Mouse (Mus musculus): Measurements from ENCODE around the gene Slc44a5. TPM values are rescaled to one million over a fixed set of nuclear protein-coding genes. Genes with fewer than 3 reads are reported as not detected.
"Not testable (repeated sequence)": the region's sequence is repeated elsewhere in the genome, so short reads cannot be mapped to it uniquely, and the experiment has no call there.

The Slc44a5 gene
- total RNA-seq, 2 experiments from 2014 or later: 62.9 to 68.0 TPM

DNA sequence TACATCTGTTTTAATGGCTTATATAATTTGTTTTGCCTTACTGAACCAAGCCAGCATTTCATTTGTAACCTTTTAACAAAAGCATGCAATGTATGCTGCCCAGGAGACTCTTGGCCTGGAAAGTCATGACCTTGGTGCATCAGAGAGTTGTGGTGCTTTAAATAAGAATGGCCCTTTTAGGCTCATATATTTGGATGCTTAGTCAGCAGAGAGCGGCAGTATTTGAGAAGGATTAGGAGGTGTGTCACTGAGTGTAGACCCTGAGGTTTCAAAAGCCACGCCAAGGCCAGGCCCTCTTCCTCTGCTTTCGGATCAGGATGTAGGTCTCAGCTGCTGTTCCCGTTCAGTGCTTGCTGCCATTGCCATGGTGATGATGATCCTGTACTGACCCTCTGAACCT lies 3.8 kb upstream of the Slc44a5 start:
- DNase-seq: no peak

DNA sequence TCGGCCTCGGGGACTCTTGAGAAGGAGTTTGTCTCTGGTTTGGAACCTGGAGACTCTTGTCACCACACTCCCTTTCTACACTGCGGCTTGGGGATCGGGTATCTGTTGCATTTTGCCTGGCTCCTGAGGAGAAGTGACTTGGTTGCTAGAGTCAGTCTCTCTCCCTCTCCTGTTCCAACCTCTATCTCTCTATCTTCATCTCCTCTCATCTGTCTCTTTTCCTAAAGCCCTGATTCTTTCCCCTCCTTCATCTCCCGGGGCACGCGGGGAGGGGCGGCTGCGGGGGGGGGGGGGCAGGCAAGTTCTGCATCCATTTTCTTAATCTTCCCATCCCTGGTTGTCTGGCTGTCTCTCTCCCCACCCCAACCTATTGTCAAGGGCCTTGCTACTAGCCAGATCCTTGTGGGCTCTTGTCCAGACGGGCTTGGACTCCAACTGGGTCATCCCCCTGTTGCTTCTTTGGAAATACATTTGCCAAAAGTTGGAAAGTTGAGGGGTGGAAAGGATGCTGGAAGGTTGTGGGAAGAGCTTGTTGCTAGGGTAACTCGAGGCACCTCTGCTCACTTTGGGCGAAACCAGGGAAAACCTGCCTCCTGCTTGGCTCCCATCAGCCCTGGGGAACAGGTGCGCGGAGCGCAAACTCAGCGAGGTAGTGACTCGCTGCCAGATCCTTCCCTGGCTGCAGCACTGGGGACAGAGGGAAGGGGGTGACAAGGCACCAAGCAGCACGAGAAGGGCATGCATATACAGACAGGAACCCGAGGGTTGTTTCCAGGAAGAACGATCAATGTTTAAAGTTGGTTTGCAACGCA lies 919 bp downstream of the Slc44a5 start:
- peak; percentile 23 to 28 for DNase-seq

DNA sequence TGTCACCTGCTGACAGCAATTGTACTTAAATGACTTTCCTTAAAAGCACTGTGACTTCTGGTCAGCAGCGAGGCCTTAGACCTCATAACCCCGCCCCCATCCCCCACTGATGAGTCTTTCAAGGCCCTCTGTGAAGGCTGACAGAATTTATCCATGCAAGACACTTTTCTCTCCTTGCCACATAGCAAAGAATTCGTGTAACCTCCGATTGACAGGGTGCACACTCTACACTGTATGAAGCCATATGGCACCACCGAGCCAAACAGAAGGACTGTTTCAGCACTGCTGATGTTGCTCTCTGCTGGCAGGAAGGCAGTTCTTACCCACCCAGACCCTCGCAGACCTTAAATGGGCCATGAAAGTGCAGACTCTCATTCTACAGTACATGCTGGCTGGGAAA lies 1.8 kb downstream of the Slc44a5 start:
- peak; percentile 41 to 51 for DNase-seq

DNA sequence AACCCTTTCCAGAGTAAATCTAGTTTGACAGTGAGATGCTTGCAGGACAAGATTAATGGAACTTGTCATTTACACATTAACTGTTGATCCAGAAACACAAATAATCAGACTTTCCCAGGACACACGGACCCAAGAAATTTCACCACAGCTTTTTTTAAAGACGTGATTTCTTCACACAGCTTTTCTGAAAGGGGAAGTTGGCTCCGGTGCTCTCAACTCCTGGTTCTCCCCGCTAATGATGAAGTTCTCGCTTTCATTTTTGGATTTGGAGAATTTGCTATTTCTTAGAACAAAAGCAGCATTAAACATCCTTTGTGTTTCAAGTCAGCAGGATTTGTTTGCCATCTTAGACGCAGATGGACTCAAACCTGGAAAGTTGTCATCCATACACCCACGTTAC lies 2.6 kb downstream of the Slc44a5 start:
- no peak for DNase-seq

DNA sequence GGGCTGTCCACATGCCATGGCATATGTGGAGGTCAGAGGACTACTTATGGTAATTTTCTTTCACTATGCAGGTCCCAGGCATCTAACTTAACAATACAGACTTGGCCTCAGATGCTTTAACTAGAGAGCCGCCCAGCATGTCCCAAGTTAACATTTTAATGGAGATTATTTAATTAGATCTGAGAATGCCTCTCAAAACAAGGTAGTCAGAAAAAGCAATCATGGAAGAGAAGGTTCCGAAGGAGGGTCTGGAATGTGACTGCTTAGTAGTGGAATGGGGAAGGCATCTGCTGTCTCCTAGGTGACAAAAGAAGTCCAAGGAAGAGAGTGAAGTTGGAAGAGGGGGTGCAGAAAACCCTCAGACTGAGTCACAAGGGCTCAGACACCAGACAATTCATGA lies 7.4 kb downstream of the Slc44a5 start:
- no peak for DNase-seq

DNA sequence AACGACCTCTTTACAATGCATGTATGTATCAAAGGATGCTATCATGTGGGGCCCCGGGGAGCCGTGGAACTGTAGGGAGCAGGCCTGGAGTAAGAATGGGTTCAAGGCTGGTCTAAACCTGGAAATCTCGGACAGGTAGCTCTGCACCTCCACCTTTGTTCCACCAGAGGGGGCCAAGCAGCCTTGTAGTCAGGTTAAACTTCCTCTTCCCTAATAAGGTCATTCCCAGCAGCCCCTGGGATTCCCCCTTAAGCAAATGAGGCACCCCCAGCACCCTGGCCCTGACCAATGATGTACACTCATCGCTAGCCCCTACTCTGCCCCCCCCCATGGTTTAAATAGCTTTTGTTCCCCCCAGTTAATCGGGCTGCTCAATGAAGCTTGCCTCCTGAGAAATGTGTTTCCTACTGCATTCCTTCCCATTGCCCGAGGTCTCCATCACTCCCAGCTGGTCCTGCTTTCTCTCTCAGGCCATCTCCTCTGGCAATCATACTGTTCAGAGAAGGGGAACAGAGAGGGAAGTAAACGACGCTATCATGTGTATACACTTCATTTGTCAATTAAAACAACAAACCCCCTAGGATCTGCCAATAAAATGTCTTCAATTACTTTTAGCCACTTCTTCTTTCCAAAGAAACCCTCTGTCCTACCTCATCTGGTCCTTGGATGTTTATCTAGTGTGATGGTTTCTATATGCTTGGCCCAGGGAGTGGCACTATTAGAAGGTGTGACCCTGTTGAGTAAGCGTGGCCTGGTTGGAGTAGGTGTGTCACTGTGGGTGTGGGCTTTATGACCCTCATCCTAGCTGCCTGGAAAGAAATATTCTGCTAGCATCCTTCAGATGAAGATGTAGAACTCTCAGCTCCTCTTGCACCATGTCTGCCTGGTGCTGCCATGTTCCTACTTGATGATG lies 11.4 kb downstream of the Slc44a5 start:
- DNase-seq: no peak

DNA sequence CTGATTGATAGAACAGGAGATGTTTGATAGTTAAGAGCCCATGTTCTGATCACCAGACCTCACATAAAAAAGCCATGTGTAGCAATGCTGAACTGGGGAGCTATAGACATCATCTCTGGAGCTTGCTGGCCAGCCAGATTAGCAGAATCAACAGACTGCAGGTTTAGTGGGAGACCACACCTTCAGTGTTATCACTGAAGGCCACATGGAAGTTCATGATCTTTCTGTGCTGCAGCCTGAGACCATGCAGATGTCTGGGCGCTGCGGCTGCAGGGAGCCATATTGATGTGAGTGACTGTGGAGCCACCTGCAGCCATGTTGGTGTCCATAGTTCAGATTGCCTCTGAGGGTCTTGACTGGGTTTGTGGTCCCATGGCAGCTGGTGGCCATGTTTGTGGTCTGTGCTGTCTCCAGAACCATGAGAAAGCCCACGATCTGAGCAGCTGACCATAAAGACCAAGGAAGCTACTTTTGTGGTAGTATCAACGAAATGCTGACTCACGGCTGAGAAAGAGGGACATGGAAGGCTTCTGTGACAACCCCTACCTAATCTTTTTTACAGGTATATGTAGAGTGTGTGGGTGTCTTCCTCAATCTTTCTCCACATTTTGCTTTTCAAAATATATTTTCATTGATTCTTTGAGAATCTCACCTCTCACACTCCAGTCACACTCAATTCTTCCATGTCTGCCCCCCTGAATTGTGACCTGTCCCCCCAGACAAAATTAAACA lies 26.7 kb downstream of the Slc44a5 start:
- no peak for DNase-seq

DNA sequence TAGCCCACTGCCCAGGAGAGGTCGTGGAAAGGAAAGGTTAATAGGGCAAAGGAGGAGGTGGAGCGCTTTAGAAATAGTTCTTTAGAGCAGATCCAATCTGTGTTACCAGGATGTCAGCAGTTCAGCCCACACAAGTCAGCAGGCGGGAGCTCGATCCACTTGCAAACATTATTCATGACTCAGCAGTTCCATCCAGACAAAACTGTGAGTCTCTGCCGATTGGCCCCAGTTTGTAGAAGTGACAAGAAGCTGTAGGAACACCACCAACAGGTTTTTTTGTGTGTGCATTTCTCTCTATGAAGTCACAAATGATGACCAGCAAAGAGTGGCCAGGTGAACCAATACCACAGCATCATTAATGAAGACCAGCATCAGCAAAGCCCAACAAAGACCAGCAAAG lies 28.1 kb downstream of the Slc44a5 start:
- DNase-seq: no peak

DNA sequence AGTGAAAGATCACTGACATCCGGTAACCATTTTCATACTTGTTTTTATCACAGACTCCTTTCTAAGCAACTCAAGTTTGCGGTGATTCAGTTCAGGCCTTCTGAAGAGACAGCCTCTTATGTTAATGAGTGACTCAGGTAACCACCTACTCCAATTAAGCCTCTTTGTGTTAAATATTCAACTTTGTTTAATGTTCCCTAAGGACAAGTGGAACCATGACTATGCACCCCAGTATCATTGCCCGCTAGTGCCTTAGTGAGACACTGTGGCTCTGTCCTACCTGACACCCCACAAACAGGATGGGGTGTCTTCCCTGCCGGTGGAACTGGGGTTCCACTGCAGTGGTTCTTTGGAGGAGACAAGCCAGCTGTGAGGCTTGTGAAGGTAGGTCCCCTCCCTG lies 73.6 kb downstream of the Slc44a5 start:
- no peak for DNase-seq

DNA sequence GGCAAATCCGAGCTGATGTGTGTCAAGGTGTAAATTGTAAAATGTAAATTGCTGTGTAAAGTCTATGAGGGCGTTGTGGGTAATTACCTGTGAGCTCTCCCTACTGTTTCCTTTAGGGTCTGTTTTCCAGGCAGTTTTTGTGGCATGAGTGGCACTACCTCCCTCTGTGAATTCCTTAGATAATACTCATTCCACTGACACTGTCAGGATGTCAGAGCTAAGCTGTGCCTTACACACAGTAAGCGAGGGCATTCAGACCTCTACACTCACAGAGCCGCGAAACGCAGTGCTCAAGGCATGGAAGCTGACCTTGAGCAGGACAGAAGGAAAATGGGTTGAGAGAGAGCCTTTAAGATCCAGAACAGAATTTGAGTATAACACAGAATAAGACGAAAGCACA lies 80.1 kb downstream of the Slc44a5 start:
- no peak for DNase-seq

DNA sequence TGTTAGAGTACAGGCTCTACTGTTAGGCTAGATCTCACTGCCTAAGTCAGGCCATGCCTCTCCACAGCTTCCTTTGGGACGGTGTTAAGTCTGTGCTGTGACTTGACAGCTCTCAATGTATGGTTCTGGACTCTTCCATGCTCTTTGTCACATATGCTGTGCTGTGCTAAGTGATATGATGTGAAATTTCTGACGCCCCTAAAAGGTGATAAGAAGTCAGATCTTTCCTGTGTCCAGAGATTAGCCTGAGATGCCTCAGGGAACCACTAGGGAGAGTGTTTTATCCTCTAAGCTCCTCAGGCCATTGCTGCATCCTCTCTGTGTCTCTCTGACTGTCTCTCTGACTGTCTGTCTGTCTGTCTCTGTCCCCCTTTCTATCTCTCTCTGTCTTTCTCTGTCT lies 84.2 kb downstream of the Slc44a5 start:
- DNase-seq: no peak

DNA sequence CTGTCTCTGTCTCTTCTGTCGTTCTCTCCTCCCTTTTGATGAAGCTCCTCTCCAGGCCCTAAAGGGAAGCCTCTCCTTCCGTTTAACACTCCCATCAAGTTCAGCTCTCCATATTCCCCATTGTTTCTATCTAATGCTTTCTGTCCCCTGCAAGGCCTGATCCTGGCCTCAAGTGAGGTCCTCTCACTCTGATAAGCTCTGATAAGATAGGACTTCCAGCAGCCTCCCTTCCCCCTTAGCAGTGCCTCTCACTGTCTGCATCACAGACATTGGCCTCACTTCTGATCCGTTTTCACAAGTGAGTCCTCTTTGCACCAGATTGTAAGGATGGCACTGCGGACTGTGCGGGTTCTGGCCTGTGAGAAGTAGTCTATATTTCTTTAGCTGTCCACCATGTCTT lies 85.0 kb downstream of the Slc44a5 start:
- DNase-seq: no peak

DNA sequence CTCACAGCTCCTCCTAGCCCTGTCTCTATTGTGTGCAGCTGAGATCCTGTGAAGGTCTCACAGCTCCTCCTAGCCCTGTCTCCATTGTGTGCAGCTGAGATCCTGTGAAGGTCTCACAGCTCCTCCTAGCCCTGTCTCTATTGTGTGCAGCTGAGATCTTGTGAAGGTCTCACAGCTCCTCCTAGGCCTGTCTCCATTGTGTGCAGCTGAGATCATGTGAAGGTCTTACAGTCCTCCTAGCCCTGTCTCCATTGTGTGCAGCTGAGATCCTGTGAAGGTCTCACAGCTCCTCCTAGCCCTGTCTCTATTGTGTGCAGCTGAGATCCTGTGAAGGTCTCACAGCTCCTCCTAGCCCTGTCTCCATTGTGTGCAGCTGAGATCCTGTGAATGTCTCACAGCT lies 98.8 kb downstream of the Slc44a5 start:
- DNase-seq: not testable (repeated sequence)

DNA sequence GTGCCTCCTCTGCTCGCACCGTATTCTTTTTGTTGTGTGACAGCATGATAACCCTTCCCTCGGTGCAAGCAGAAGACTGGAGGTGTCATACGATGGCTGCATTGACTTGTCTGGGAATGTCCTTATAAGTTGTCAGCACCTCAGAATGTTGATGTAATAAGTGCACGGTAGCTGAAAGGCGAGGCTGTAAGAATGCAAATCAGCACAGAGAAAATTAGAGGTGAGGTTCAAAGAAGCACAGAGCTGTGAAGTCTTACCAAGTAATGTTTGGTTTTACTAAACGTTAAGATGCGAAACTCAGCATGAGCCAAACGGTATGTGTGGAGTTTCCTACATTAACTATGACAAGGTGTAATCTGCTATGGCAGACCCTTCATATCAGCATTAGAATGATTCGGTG lies 102.5 kb downstream of the Slc44a5 start:
- no peak for DNase-seq

DNA sequence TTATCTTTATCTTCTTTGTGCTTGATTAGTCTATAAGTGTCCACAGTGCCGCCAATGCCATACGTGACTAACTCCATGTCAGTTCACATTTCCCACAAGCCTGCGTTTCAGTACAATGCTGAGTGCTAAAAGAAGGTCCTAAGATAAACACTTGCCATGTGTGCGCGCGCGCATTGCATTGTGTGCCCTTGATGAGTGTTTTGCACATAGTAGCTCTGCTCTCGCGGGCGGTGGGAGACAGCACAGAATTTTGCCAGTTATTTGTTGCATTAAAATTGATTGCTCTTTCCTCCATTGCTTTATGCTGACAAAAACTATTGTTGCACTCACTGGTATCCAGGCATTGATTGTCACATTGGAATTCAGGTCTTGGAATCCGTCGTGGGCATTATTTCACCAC lies 108.5 kb downstream of the Slc44a5 start:
- DNase-seq: no peak

DNA sequence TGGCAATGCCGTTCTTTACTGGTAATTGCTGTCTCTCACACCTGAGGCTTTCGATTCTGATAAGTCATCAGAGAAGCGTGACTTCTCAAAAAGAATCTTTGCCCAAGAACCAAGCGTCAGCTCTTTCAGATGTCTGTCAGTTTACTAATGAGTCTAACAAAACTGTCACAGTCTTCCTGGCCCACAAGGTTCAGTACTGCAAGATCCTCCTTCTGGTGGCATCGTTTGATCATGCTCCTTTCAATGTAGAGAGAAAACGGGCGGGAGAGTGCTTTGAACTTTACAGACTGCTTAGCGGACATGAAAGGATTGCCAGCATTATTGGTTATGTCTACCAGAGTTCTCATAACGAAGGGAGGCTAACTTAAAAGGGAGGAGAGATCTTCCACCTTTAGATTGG lies 109.0 kb downstream of the Slc44a5 start:
- DNase-seq: no peak

DNA sequence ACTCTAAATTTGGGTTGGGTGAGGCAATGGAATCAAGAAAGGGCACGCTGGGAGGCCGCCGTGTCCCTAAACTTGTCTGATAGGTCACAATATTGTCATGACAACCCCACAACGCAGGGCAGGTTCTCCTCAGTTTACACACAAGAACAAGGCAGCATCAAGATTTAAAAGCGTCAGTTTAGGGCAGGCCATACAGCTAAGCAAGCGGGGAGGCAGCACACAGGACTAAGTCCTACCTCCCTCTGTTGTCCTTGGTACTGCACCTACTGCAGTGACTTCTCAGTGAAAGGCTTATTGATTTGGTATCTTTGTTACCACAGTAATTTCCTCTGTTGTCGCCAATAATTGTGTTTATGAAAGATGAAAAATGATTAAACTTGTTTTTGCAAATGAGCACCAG lies 109.7 kb downstream of the Slc44a5 start:
- no peak for DNase-seq

DNA sequence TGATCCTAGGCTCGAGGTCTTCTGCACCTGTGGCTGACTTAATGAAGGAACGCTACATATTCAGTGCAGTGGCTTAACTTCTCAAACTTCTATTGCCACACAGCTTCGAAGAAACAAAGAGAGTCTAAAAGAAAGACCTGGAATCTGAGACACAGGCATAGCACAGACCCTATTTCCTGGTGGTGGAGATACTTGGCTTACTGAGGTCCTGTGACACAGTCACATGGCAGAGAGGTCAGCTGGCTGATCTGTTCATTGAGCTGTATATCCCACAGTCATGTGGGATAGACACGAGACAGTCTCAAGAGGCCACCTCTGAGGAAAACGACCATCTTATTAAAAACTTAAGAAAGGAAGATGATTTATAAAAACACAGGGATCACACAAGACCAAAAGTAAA lies 116.8 kb downstream of the Slc44a5 start:
- no peak for DNase-seq

DNA sequence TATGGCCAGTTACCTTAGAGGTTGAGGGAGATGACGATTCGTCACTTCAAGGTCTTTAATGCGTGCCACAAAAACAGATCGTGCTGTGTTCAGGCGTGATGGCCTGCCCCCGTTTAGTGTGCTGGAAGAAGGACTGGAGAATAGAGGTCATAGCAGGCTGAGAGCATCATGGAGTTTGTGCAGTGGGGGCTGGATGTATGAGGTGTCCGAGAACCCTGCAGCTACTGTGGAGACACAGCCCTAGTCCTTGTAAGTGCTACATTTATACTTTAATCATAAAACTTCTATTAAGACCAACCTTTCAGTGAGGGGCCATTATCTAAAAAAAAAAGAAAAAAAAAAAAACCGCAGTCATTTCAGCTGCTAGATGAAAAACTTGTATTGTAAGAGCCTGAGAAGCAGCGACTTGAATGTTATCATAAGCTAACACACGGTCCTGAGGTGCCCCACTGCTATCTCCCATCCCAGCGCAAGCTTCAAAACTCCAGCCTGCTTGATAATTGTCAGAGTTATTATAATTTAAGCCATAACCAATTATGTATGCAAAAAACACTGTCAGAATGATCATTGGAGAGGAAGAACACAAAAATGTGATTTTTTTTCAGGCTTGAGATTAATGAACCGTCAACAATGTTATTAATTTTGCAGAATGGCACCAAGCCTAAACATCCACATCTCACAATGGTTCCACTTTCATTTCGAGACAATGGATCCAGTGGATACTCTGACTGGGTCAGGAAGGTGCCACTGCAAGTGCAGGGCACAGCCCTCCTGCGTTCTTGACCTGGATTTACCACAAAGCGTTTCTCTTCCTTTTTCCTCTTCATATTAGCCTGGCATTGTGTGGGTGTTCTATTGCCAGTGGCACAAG lies 118.5 kb downstream of the Slc44a5 start:
- no peak for DNase-seq

DNA sequence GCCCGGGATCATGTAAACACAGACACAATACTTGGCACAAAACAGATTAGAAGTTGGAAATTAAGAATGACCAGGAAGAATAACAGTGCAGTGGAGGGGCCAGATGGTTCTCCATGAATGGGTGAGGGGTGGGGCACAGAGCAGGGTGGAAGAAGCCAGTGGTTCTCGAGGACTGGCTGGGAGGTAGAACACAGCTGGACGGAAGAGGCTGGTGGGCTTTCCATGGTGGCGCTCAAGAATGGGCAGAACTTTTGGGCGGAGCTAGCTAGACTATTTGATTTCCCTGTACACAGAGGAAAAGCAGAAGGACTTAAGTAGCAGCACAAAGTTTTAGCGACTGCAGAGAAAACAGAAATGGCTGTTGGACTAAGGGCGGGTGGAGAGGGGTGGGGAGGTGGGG lies 119.2 kb downstream of the Slc44a5 start:
- DNase-seq: no peak

DNA sequence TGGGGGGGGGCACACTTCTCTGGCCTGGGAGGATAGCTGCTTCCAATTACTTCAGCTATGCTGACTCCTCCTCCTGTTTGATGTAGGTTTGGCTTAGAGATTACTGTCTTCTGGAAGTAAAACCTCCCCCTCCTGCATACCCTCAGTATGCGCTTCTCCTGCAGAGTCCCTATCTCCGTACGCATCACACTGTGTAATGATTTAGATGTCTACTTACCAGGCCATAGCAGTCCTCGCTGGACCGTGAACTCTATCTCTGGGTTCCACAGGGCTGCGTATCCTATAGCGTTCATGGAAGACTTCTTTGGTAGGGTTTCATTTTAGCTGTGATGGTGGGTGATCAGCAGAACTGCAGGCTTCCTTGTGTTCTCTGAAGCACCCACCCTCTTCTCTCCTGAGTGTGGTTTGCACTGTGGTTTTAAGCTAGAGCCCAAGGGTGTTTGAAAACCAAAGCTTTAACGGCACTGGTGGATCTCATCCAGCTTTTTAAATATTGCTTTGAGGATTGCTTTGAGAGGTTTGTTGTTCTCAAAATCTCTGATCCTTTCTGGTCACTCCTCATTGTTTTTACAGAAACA lies 120.6 kb downstream of the Slc44a5 start:
- no peak for DNase-seq

DNA sequence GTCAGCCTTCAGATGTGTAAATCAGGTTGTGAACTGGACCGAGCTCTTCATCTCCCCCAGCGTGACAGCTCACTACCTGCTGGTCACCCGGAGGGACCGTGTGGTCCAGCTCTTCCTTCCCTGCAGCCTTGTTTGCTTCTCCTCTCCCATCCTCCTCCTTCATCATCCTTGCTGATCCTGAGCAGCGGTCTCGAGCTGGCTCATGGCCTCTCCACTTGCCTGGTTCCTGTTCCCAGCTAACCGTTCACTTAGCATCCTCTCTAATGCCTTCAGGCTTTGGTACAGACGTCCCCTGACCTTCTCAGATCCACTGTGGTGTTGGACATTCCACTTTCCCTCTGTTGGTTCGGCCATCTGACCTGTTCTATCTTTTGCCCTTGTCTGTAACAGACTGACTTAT lies 128.4 kb downstream of the Slc44a5 start:
- DNase-seq: no peak
